Mouse (Mus musculus): ENCODE measurements around the gene Dnmt3c. TPM values are rescaled to one million over a fixed set of nuclear protein-coding genes. Genes with fewer than 3 reads are reported as not detected.
A peak's percentile ranks its signal among the peaks of the same experiment; 100 is the strongest.
"Not testable (repeated sequence)": the region's sequence is repeated elsewhere in the genome, so short reads cannot be mapped to it uniquely, and the experiment has no call there.

The Dnmt3c gene
- polyA plus RNA-seq (2015; fragmentation: Nextera tagmentation; extraction: Ambion mirVana): not detected in 2 replicates

DNA sequence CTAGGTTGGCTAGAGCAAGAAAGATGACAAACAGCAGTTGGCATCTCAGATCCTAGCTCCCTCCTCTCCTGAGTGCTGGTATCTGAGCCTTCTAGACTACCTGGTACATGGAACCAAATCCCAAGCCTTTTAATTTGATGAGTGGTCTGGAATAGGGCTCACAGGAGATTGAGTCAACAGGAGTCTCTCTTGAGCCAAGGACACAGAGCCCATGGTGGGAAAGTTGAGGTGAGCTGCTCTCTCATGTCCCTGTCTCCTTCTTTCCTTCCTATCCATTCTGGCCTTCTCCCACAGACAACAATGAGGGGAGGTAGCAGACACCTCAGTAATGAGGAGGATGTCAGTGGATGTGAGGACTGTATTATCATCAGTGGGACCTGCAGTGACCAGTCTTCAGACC, at the start of gene Dnmt3c:
Dnmt3c (plus strand) TSS at position 301 of the 400 bp plus-strand sequence.
- Histone ChIP-seq H3K27me3 (ENCODE audit: insufficient read depth, low read length) (no peaks in the 10 kb centered on the region), H3K4me3 (ENCODE audit: low read length) (no peak within 1 kb of the TSS), H3K27ac (ENCODE audit: low read length) (no peak within 1 kb of the TSS), H3K36me3 (ENCODE audit: insufficient read depth, low read length) (no peaks in the 10 kb centered on the region), H3K4me1 (ENCODE audit: insufficient read depth, low read length) (no peaks in the 10 kb centered on the region), H3K9ac (replicated peaks; ENCODE audit: low read length) (no peak within 1 kb of the TSS), H3K4me2 (replicated peaks; ENCODE audit: low read depth, low read length) (no peak within 1 kb of the TSS), H3K9me3 (ENCODE audit: low read length) (no peaks in the 10 kb centered on the region)
- no peak for ATAC-seq (ENCODE audit: low FRiP score, low TSS enrichment)

DNA sequence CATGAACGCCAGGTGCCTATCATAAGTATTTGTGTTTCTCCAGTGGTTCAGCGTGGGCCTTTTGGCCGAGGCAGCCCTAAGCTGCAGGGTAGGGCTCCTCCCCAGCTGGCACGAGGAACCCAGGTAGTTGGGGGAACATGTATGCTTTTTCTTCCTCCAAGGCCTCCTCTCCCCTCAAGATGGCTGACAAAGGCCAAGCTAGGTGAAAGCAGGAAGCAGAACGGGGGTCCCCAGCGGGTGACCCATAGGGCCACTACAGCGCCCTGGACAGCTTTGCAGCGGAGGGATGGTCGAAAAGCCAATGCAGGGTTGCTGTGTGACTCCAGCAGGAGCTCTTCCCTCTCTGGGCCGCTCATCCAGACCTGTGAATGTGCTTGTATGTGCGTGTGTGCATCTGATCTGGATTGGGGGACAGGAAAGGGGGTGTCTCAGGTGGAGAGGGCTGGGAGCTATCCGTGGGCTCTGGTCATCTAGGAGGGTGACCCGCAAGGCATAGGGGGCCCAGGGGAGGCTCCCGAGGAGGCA, 47.6 kb upstream of the Dnmt3c start:
- 23% methylated on average over 14 of the region's 14 CpGs for WGBS
- H3K27ac ChIP-seq (ENCODE audit: low read length): no peak overlapping the region
- peaks cover 22% of the 10 kb centered on the region for H3K4me1 ChIP-seq (ENCODE audit: insufficient read depth, low read length)
- no peak; the same call in 1 of the 2 replicates for ATAC-seq (ENCODE audit: low FRiP score, low TSS enrichment)
- H3K4me3 ChIP-seq (ENCODE audit: low read length): peak overlapping the region; percentile 85
- H3K9me3 ChIP-seq (ENCODE audit: low read length): no peaks in the 10 kb centered on the region
- no peaks in the 10 kb centered on the region for H3K36me3 ChIP-seq (ENCODE audit: insufficient read depth, low read length)
- peak overlapping the region; percentile 90 for H3K4me2 ChIP-seq (replicated peaks; ENCODE audit: low read depth, low read length)
- no peaks in the 10 kb centered on the region for H3K27me3 ChIP-seq (ENCODE audit: insufficient read depth, low read length)
- peak overlapping the region; percentile 87 for H3K9ac ChIP-seq (replicated peaks; ENCODE audit: low read length)

DNA sequence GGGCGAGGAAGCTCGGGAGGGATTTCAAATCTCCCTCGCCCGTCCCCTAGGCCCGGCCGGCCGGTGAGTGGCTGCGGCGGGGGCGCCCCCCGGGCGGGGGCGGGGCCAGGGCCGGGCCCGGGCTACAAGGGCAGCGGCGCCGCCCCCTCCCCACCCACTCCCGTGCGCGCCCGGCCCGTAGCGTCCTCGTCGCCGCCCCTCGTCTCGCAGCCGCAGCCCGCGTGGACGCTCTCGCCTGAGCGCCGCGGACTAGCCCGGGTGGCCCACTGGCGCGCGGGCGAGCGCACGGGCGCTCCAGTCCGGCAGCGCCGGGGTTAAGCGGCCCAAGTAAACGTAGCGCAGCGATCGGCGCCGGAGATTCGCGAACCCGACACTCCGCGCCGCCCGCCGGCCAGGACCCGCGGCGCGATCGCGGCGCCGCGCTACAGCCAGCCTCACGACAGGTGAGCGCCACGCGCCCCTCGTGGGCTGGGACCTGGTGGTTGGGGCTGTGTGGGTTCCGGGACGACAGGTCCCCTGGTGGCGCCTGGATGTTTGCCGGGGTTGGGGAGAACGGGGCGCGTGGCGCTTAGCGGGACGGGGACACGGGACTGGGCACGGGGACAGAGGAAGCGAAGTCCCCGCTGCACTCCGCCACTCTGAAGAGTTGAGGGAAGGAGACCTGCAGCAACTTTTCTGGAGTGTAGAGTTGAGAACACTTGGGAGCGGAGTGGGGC, 47.0 kb upstream of the Dnmt3c start, which contains the start of gene Dnmt3b:
Dnmt3b (plus strand) TSS at position 153 of the 716 bp plus-strand sequence.
- H3K4me1 ChIP-seq (ENCODE audit: insufficient read depth, low read length): peaks cover 22% of the 10 kb centered on the region
- no peaks in the 10 kb centered on the region for H3K27me3 ChIP-seq (ENCODE audit: insufficient read depth, low read length)
- H3K4me3 ChIP-seq (ENCODE audit: low read length): peak within 1 kb of the TSS; percentile 85
- WGBS: under 1% methylated on average over 55 of the region's 93 CpGs
- H3K9ac ChIP-seq (replicated peaks; ENCODE audit: low read length): peak within 1 kb of the TSS; percentile 87
- no peak within 1 kb of the TSS for H3K27ac ChIP-seq (ENCODE audit: low read length)
- no peaks in the 10 kb centered on the region for H3K36me3 ChIP-seq (ENCODE audit: insufficient read depth, low read length)
- ATAC-seq (ENCODE audit: low FRiP score, low TSS enrichment): peak; percentile 90
- no peaks in the 10 kb centered on the region for H3K9me3 ChIP-seq (ENCODE audit: low read length)
- H3K4me2 ChIP-seq (replicated peaks; ENCODE audit: low read depth, low read length): peak within 1 kb of the TSS; percentile 90

DNA sequence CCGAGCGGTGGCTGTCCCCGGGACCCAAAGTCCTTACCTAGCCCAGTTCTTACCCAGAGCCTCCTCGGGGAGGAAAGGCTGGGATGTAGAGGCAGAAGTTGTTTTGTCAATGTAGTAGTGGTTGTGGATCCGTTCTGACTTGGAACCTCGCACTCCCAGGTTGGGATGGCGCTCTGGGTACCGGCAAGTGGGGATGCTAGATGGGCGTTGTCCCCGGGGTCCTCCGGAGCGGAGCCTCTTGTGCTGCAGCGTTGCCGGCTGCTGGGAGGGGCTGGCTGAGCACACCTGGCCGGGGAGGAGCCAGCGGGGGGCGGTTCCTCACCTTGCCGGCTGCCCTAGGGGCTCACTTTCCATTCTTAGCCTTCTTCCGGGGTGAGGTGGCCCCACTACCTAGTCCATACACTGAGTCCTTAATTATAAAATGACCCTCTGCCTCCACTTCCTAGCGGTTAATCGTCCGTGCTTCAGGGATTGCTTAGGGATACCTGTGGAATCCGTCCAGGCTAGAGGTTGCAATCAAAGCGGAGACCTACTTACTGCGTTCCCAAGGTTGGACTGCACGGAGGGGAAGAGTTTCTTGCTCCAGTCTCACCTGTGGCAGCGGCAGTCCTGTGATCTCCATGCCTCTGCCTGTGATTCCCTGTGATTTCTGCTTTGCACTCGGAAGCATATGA, 46.3 kb upstream of the Dnmt3c start:
- H3K9me3 ChIP-seq (ENCODE audit: low read length): no peaks in the 10 kb centered on the region
- peak overlapping the region; percentile 87 for H3K9ac ChIP-seq (replicated peaks; ENCODE audit: low read length)
- no peaks in the 10 kb centered on the region for H3K27me3 ChIP-seq (ENCODE audit: insufficient read depth, low read length)
- peaks cover 22% of the 10 kb centered on the region for H3K4me1 ChIP-seq (ENCODE audit: insufficient read depth, low read length)
- H3K27ac ChIP-seq (ENCODE audit: low read length): no peak overlapping the region
- WGBS: 3% methylated on average over 28 of the region's 28 CpGs
- peak; percentile 63 for ATAC-seq (ENCODE audit: low FRiP score, low TSS enrichment)
- H3K4me3 ChIP-seq (ENCODE audit: low read length): peak overlapping the region; percentile 85
- H3K4me2 ChIP-seq (replicated peaks; ENCODE audit: low read depth, low read length): peak overlapping the region; percentile 90
- H3K36me3 ChIP-seq (ENCODE audit: insufficient read depth, low read length): no peaks in the 10 kb centered on the region

DNA sequence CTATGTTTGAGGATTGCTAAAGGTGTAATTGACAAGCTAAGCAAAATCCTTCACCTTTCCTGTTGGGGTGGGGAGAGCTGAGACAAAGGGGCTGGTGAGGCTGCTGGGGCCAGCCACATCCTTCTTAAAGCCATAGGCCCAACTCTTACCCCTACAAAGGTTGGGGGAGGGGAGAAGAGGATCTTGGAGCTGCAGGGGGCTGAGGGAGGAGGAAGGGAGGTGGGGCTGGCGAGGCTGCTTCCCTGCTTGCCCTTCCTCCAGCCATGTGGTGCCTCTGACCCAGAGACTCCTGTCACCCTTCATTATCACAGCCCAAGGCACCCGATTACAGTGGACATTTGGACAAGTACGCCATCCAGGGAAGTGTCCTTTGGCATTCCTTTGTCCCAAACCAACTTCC, 44.8 kb upstream of the Dnmt3c start:
- H3K9ac ChIP-seq (replicated peaks; ENCODE audit: low read length): no peak overlapping the region
- no peak overlapping the region for H3K4me3 ChIP-seq (ENCODE audit: low read length)
- no peaks in the 10 kb centered on the region for H3K9me3 ChIP-seq (ENCODE audit: low read length)
- H3K27me3 ChIP-seq (ENCODE audit: insufficient read depth, low read length): no peaks in the 10 kb centered on the region
- ATAC-seq (ENCODE audit: low FRiP score, low TSS enrichment): no peak
- peaks cover 30% of the 10 kb centered on the region for H3K4me1 ChIP-seq (ENCODE audit: insufficient read depth, low read length)
- no peaks in the 10 kb centered on the region for H3K36me3 ChIP-seq (ENCODE audit: insufficient read depth, low read length)
- no peak overlapping the region for H3K27ac ChIP-seq (ENCODE audit: low read length)
- 71% methylated on average over 3 of the region's 3 CpGs for WGBS
- H3K4me2 ChIP-seq (replicated peaks; ENCODE audit: low read depth, low read length): no peak overlapping the region

DNA sequence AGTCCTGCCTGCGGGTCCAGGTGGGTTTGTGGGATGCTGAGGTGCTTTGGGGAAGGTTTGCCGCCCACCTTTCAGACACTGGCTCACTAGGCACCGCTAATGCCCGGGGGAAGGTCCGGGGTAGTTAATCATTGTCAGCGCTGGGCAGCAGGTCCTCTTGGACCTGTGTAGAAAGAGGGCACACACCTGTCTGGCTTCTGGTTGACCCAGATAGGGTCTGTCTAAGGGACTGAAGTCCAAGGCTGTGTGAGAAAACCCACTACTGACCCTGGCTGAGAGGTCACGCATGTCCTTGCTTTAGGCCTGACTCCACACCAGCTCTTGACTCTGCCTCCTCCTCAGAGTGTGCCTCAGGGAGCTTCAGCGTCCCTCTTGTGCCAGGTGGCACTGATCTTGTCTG, 38.8 kb upstream of the Dnmt3c start:
- not testable (repeated sequence) for H3K9ac ChIP-seq (replicated peaks; ENCODE audit: low read length); H3K27me3 ChIP-seq (ENCODE audit: insufficient read depth, low read length); H3K9me3 ChIP-seq (ENCODE audit: low read length); H3K4me2 ChIP-seq (replicated peaks; ENCODE audit: low read depth, low read length); H3K4me3 ChIP-seq (ENCODE audit: low read length); H3K27ac ChIP-seq (ENCODE audit: low read length); H3K36me3 ChIP-seq (ENCODE audit: insufficient read depth, low read length)
- H3K4me1 ChIP-seq (ENCODE audit: insufficient read depth, low read length): peaks cover 13% of the 10 kb centered on the region
- ATAC-seq (ENCODE audit: low FRiP score, low TSS enrichment): peak; percentile 62; the same call in 1 of the 2 replicates
- WGBS: 69% methylated on average over 8 of the region's 8 CpGs

DNA sequence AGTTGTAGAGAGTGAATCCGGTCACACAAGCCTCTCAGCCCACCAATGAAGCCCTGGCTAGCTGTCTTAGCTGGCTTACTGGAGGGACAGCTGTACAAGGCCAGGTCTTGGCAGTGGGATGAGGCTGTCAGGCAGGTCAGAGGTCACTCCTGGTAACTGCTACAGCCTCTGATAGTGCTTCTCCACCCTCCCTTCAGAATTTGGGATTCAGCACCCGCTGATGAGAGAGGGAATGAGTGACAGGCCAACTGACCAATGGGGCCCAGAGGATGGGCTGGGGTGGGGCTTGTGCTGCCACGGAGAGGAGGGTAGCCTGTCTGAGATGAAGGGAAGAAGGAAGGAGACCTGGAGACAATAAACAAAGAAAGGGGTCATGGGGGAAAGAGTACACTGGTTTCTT, 35.8 kb upstream of the Dnmt3c start:
- Histone ChIP-seq H3K36me3 (ENCODE audit: insufficient read depth, low read length) (peaks cover 12% of the 10 kb centered on the region; the same call in 1 of the 2 replicates), H3K9ac (replicated peaks; ENCODE audit: low read length) (no peak overlapping the region), H3K27ac (ENCODE audit: low read length) (no peak overlapping the region), H3K4me1 (ENCODE audit: insufficient read depth, low read length) (peaks cover 13% of the 10 kb centered on the region), H3K4me2 (replicated peaks; ENCODE audit: low read depth, low read length) (no peak overlapping the region), H3K27me3 (ENCODE audit: insufficient read depth, low read length) (no peaks in the 10 kb centered on the region), H3K9me3 (ENCODE audit: low read length) (no peaks in the 10 kb centered on the region), H3K4me3 (ENCODE audit: low read length) (no peak overlapping the region)
- 62% methylated on average over 3 of the region's 3 CpGs for WGBS
- ATAC-seq (ENCODE audit: low FRiP score, low TSS enrichment): no peak

DNA sequence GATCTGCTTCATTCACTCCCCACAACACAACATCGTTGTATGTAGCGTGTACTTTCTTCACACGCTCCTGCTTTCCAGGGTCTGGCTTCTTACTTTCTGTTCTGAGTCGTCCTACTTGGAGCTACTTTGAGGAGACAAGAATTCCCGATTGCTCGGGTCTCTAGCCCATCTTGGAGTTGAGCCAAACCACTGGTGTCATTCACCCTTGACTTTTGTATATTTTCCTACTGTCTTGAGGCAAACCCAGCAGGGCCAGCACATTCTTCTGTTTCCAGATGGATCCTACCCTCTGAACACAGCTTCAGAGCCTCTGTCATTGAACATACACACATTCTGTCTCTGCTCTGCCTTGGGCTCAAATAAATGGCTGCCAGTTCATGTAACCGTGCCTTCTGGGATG, 31.1 kb upstream of the Dnmt3c start:
- Histone ChIP-seq H3K9me3 (ENCODE audit: low read length) (no peaks in the 10 kb centered on the region), H3K27me3 (ENCODE audit: insufficient read depth, low read length) (no peaks in the 10 kb centered on the region), H3K4me2 (replicated peaks; ENCODE audit: low read depth, low read length) (no peak overlapping the region), H3K9ac (replicated peaks; ENCODE audit: low read length) (no peak overlapping the region), H3K4me3 (ENCODE audit: low read length) (no peak overlapping the region), H3K36me3 (ENCODE audit: insufficient read depth, low read length) (peaks cover 16% of the 10 kb centered on the region; the same call in 1 of the 2 replicates), H3K4me1 (ENCODE audit: insufficient read depth, low read length) (no peaks in the 10 kb centered on the region), H3K27ac (ENCODE audit: low read length) (no peak overlapping the region)
- ATAC-seq (ENCODE audit: low FRiP score, low TSS enrichment): no peak
- WGBS: 74% methylated on average over 7 of the region's 7 CpGs

DNA sequence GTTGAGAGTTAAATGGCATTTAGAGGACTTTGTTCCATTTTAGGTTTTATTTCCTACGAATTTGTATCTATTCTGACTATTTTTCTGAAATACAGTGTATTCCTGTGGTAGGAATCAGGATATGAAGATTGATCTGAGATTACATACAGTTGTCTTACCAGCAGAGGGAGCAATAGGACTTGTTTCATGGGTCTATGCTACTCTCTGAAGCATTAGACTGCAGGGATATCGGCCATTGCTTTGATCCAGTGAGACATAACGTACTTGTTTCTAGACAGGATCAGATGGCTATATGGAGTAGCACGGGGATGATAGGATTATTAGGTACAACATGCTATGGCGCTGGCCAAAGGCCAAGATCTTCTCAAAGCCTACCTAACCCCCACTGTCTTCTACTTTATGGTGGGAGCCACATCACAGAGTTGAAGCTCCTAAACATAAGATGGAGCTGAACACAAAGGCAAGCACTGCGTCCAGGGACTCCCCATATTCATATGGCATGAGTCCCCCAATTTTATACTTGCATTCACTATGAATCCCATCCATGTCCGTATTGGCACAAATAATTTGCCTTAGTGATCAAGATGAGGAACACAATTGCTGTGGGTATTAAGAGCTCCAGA, 27.6 kb upstream of the Dnmt3c start:
- Histone ChIP-seq H3K27me3 (ENCODE audit: insufficient read depth, low read length) (no peaks in the 10 kb centered on the region), H3K9me3 (ENCODE audit: low read length) (no peaks in the 10 kb centered on the region), H3K36me3 (ENCODE audit: insufficient read depth, low read length) (peaks cover 8% of the 10 kb centered on the region; the same call in 1 of the 2 replicates), H3K4me1 (ENCODE audit: insufficient read depth, low read length) (no peaks in the 10 kb centered on the region), H3K27ac (ENCODE audit: low read length) (no peak overlapping the region), H3K4me3 (ENCODE audit: low read length) (no peak overlapping the region), H3K4me2 (replicated peaks; ENCODE audit: low read depth, low read length) (no peak overlapping the region), H3K9ac (replicated peaks; ENCODE audit: low read length) (no peak overlapping the region)
- 64% methylated on average over 7 of the region's 7 CpGs for WGBS
- ATAC-seq (ENCODE audit: low FRiP score, low TSS enrichment): peak; percentile 81

Data from kidney, embryonic 16.5 days (tissue).